Mouse (Mus musculus) neural tube, embryonic 12.5 days (tissue): ENCODE results near the gene Prpsap1. TPM values are rescaled to one million over a fixed set of nuclear protein-coding genes. Genes with fewer than 3 reads are reported as not detected.

Source experiments
- ATAC-seq: fragments of 200-750 bp; cut with Nextera tagmentation; 2 replicates; pipeline ENCODE4 v1.8.0; 2017; ENCODE audit warnings: low read depth, mild to moderate bottlenecking, moderate TSS enrichment, moderate library complexity; ENCODE audit not compliant: low FRiP score
- H3K27ac ChIP-seq: fragments of 300-500 bp; sonication (generic); 2 replicates; pipeline ENCODE4 v1.5.1; 2016
- H3K27me3 ChIP-seq: fragments of 300-500 bp; sonication (generic); replicated peaks from 2 replicates; pipeline ENCODE4 v1.6.1; 2016; ENCODE audit warnings: mild to moderate bottlenecking
- H3K36me3 ChIP-seq: fragments of 300-500 bp; sonication (generic); 2 replicates; pipeline ENCODE4 v1.6.1; 2016; ENCODE audit warnings: mild to moderate bottlenecking
- H3K4me1 ChIP-seq: fragments of 300-500 bp; sonication (generic); 2 replicates; pipeline ENCODE4 v1.6.1; 2016
- H3K4me2 ChIP-seq: fragments of 300-500 bp; sonication (generic); replicated peaks from 2 replicates; pipeline ENCODE4 v1.6.1; 2016; ENCODE audit warnings: mild to moderate bottlenecking
- H3K4me3 ChIP-seq: fragments of 300-500 bp; sonication (generic); 2 replicates; pipeline ENCODE4 v1.5.1; 2016
- H3K9ac ChIP-seq: fragments of 300-500 bp; sonication (generic); 2 replicates; pipeline ENCODE4 v1.6.1; 2016; ENCODE audit warnings: mild to moderate bottlenecking
- H3K9me3 ChIP-seq: fragments of 300-500 bp; sonication (generic); 2 replicates; pipeline ENCODE4 v1.6.1; 2016; ENCODE audit warnings: mild to moderate bottlenecking
- WGBS: fragments of 180-500 bp; shearing (Covaris S2); methylation state at CpG from one replicate; pipeline ENCODE4 v1.1.7; 2016; 5-methylcytosine and 5-hydroxymethylcytosine counted together
- polyA plus RNA-seq: library from polyadenylated mRNA; unstranded; fragments of >200 nt; fragmentation: Nextera tagmentation; extraction: Ambion mirVana; gene quantifications from 2 replicates; pipeline ENCODE4 v1.2.1, GENCODE M21; 2016

The Prpsap1 gene
- polyA plus RNA-seq, 1 experiment from 2014 or later: 200 TPM

DNA sequence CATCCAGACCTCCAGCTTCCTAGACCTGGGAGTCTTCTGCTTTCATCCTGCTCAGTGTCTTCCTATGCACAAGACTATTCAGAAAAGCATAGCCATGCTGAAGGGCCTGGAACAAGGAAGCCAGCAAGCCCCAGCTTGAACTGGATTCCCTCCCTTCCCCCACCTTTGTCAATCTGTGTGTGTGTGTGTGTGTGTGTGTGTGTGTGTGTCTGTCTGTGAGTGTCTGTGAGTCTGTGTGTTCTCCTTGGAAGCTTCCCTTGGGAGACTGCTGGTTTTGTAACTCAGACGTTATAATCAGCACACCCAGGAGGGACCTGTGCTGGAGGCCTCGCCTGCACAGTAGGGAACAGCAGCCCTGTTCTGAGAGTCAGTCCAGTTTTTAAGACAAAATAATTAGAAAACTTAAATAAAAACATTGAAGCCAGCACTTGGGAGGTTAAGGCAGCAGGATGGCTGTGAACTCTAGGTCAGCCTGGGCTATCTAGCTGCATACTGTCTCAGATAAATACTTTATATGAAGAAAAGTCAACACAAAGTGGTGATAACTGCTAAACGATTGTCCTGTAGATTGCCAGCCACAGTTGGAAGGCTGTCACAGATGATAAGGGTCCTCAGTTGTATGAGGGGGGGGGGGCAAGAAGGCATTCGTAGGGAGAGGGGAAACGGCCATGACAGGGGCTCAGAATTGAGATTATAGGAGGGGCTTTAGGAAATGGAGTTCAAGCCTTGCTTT, 57.8 kb downstream of the Prpsap1 start:
- Histone ChIP-seq H3K4me3 (peak overlapping the region; percentile 95), H3K9me3 (no peaks in the 10 kb centered on the region), H3K36me3 (peaks cover 27% of the 10 kb centered on the region), H3K9ac (peak overlapping the region; percentile 49), H3K4me2 (peak overlapping the region; percentile 84), H3K27ac (peak overlapping the region; percentile 37; the same call in 1 of the 2 replicates), H3K27me3 (no peaks in the 10 kb centered on the region), H3K4me1 (peaks cover 29% of the 10 kb centered on the region)
- ATAC-seq: no peak
- WGBS: 70% methylated on average over 5 of the region's 5 CpGs

DNA sequence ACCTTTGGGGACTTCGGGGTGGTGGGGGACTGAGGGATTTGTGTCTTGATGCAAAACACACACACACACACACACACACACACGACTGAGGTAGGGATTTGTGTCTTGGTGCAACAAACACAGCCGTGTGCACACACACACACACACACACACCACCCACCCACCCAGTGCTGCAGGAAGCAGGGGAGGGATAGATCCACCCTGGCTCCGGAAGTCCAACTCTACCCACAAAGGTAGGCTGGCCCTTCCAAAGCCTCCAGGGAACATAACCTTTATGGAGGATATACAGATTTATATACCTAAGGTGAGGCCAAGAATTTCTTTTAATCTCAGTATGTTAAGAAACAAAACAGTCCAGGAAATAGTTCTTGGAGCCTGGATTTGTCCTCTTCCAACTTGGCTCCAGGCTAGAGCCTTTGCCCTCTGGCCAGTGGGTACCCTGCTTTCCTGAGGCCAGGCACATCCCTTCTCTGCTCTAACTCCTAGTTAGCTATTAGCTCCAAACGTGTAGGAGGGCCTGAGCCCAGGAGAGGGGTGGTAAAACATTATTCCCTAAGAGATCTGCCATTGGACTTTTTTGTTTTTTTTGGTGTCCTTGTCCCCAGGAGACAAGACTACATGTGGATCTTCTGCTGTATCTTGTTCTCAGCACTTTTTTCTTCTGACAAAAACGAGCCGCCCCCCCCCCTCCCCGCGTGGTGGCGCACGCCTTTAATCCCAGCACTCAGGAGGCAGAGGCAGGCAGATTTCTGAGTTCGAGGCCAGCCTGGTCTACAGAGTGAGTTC, 58.8 kb downstream of the Prpsap1 start:
- Histone ChIP-seq H3K36me3 (peaks cover 27% of the 10 kb centered on the region), H3K9ac (peak overlapping the region; percentile 97), H3K27me3 (no peaks in the 10 kb centered on the region), H3K9me3 (no peaks in the 10 kb centered on the region), H3K4me2 (peak overlapping the region; percentile 84), H3K4me1 (peaks cover 29% of the 10 kb centered on the region), H3K27ac (peak overlapping the region; percentile 84; the same call in 1 of the 2 replicates), H3K4me3 (peak overlapping the region; percentile 95)
- WGBS: 56% methylated on average over 11 of the region's 12 CpGs
- ATAC-seq: 0 out of 2 replicates have a peak, but pooled peaks have one; percentile 2

DNA sequence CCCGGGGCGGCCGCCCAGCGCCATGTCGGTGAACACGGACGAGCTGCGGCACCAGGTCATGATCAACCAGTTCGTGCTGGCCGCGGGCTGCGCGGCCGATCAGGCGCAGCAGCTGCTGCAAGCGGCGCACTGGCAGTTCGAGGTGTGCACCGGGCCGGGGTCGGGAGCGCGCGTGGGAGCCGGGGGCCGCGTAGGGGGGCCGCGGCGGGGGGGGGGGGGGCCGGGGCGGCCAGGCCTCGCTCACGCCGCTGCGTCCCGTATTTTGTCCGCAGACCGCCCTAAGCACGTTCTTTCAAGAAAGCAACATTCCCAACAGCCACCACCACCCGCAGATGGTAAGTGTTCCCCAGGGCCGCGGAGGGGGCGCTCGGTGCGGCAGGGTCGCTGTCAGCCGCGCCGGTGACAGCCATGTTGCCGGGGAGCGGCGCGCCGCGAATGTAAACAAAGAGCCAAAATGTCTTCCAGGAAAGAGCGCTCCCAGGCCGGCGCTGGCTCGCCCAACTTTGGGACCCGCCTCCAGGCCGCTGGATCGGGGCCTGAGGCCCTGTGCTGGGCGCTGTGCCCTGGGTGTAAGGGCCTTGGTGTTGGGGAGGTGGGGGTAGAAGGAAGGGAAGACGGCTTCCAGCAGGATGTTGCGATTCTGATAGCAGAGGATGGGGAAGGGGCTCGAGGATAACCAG, 59.6 kb downstream of the Prpsap1 start:
- Histone ChIP-seq H3K4me1 (peaks cover 29% of the 10 kb centered on the region), H3K27me3 (no peaks in the 10 kb centered on the region), H3K4me2 (peak overlapping the region; percentile 84), H3K9me3 (no peaks in the 10 kb centered on the region), H3K27ac (peak overlapping the region; percentile 84), H3K9ac (peak overlapping the region; percentile 97), H3K4me3 (peak overlapping the region; percentile 95), H3K36me3 (peaks cover 27% of the 10 kb centered on the region)
- WGBS: under 1% methylated on average over 53 of the region's 67 CpGs
- peak; percentile 15; the same call in 1 of the 2 replicates for ATAC-seq

DNA sequence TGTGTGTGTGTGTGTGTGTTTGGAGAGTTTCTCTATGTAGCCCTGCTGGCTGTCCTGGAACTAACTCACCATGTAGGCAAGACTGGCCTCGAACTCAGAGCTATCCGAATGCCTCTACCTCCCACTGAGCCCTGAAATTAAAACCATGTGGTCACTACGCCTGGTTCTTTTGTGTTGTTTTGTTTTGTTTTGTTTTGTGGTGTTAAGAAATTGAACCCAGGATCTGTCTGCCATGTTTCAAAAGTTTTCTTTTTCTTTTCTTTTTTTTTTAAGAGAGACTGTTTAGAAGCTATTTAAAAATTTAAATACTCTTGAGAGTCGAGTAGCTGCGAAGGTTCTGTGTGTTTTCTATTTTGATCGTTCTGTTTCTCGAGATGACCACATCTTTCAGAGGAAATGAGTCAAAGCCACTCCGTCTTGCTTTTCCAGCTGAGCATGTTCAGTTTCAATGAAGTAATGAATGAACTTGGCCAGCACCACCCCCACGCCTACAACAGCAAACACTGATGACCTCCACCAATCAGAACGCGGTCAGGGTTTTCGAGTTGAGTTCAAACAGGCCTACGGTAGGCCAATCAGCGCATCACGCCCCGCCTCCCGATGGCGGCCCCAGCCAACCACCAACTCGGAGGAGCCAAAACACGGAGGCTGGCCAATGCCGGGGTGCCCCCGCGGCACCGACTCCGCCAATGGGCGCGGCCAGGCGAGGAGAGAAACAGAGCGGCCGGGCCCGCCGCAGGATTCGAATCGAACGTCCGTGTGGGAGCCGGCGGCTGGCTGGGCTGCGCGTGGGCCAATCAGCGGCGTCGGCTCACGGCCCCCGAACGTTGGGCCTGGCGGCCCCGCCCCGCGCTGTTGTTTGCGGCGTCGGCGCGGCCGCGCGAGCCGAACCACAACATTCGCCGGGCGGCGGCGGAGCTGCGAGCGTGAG, 60.4 kb downstream of the Prpsap1 start, which contains the start of gene Ubald2:
Ubald2 (plus strand) TSS at position 739 of the 931 bp plus-strand sequence.
- Histone ChIP-seq H3K4me3 (peak within 1 kb of the TSS; percentile 95), H3K9ac (peak within 1 kb of the TSS; percentile 97), H3K36me3 (peaks cover 21% of the 10 kb centered on the region), H3K27ac (peak within 1 kb of the TSS; percentile 84), H3K4me2 (peak within 1 kb of the TSS; percentile 84), H3K4me1 (peaks cover 29% of the 10 kb centered on the region), H3K9me3 (no peaks in the 10 kb centered on the region), H3K27me3 (no peaks in the 10 kb centered on the region)
- peak; percentile 96 for ATAC-seq
- WGBS: 2% methylated on average over 66 of the region's 66 CpGs

DNA sequence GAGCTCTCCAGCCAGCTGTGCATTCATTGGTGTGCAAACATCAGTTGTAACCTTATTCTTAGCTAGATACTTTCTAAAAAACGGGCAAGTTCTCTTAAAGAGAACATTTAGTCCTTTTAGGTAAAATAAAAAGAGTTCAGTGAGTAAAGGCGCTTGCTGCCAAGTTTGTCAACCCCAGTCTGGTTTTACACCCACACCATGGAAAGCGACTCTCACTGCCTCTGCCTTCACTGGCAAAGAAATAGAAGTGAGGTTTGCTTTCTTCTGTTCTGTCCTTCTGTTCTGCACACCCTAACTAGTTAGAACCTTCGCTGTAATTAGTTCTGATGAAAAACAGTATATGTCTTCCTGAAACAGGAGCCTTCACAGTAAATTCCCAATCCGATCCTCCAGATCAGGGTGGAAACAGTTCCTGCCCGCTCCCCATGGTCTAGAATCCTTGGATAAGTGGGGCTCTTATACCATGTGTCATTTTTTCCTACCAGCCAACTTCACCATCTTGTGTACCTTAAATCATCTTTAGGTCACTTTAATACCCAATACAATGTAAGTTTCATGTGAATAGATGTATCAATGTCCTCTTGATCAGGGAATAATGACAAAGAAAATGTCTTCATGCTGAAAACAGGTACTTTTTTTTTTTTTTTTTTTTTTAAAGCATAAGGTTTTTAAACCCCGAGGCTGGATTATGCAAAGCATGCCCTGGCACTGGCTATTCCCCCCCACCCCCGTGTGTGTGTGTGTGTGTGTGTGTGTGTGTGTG, 61.2 kb downstream of the Prpsap1 start:
- Histone ChIP-seq H3K9me3 (no peaks in the 10 kb centered on the region), H3K27ac (no peak overlapping the region), H3K4me3 (no peak overlapping the region), H3K9ac (no peak overlapping the region), H3K4me2 (no peak overlapping the region), H3K36me3 (peaks cover 21% of the 10 kb centered on the region), H3K27me3 (no peaks in the 10 kb centered on the region), H3K4me1 (peaks cover 29% of the 10 kb centered on the region)
- 72% methylated on average over 8 of the region's 8 CpGs for WGBS
- no peak for ATAC-seq

DNA sequence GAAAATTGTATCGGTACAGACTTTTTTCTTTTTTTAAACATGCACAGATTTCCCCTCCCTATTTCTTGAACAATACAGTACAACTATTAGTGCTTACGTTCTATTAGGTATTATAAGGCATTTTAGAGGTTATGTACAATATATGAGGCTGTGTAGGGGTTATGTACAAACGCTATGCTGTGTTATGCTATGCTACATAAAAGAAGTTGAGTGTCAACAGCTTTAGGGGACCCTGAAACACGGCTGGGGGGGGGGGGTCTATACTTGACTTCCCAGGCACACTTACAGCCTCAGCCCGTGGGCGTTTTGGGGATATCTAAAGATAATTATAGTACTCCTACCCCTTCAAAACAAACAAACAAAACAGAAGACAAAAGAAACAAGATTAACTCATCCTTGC, 61.9 kb downstream of the Prpsap1 start:
- H3K4me3 ChIP-seq: no peak overlapping the region
- peaks cover 14% of the 10 kb centered on the region for H3K36me3 ChIP-seq
- ATAC-seq: no peak
- no peak overlapping the region for H3K27ac ChIP-seq
- no peak overlapping the region for H3K9ac ChIP-seq
- peaks cover 22% of the 10 kb centered on the region for H3K4me1 ChIP-seq
- 67% methylated on average over 6 of the region's 6 CpGs for WGBS
- no peaks in the 10 kb centered on the region for H3K27me3 ChIP-seq
- no peak overlapping the region for H3K4me2 ChIP-seq
- no peaks in the 10 kb centered on the region for H3K9me3 ChIP-seq

DNA sequence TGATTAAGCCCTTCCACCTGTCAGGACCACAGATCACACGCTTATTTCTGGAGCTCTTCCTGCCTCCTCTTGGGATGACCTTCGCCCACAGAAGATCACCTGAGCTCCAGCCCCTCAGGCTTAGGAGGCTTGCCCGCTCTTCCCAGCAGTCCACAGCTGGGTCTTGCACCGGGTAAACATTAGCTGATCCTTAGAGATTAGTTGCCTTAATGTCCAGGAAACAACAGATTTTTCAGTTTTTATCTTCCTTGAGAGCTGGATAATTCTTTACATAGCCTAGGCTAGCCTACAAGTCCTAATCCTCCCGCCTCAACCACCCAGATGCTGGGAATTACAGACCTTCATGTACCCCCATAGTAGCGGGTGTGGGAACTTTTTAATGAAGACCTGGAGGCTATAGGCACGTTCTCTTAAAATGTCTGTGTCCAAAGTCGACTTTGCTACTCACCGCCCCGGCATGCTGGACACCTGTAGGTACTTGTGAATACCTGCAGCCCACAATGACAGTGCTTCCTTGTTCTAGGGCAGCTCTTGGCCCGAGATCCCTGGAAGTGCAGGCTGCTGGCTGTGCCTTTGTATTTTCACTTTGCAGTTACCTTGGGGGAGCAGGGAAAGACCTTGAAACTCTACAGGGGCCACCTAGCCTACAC, 62.4 kb downstream of the Prpsap1 start:
- Histone ChIP-seq H3K4me3 (no peak overlapping the region), H3K36me3 (peaks cover 9% of the 10 kb centered on the region; the same call in 1 of the 2 replicates), H3K27ac (no peak overlapping the region), H3K4me2 (no peak overlapping the region), H3K4me1 (peaks cover 17% of the 10 kb centered on the region), H3K27me3 (no peaks in the 10 kb centered on the region), H3K9me3 (no peaks in the 10 kb centered on the region), H3K9ac (0 out of 2 replicates have a peak overlapping the region, but pooled peaks have one; percentile 6)
- 61% methylated on average over 11 of the region's 11 CpGs for WGBS
- no peak for ATAC-seq

DNA sequence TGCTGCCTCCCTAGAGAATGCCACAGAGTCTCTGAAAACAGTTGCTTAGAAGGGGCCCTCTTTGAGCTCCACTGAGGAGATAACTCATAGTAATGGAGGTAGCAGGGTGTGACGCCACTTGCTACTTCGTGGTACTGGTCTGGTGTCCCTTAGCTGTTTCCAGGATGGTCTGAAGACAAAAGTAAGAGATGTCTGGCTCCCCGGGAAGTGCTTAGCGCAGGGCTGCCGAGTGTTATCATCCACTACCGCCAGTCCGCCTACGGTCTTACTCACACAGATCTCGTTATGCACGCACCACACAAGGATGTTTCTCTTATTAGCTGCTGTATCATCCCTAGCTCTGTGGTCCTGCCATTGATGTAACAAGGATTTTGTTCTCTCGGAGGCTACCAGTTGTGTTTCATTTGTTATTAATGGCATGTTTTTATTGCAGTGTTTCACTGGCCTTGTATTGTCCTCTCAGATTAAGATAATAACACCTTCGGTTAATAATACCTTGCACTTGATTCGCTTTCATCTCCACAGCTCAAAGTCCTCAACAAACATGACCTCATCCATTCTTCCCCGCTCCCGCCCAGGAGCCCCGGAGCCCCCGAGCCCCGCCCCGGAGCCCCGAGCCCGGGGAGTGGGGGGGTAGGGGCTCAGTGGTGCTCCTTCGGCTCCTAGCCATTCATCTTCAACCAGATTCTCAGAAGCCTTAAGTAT, 63.1 kb downstream of the Prpsap1 start:
- H3K27ac ChIP-seq: no peak overlapping the region
- no peak for ATAC-seq
- peaks cover 10% of the 10 kb centered on the region for H3K4me1 ChIP-seq
- WGBS: 51% methylated on average over 22 of the region's 22 CpGs
- H3K36me3 ChIP-seq: peaks cover 2% of the 10 kb centered on the region; the same call in 1 of the 2 replicates
- H3K4me2 ChIP-seq: no peak overlapping the region
- no peak overlapping the region for H3K4me3 ChIP-seq
- no peaks in the 10 kb centered on the region for H3K27me3 ChIP-seq
- H3K9me3 ChIP-seq: no peaks in the 10 kb centered on the region
- H3K9ac ChIP-seq: 0 out of 2 replicates have a peak overlapping the region, but pooled peaks have one; percentile 6

DNA sequence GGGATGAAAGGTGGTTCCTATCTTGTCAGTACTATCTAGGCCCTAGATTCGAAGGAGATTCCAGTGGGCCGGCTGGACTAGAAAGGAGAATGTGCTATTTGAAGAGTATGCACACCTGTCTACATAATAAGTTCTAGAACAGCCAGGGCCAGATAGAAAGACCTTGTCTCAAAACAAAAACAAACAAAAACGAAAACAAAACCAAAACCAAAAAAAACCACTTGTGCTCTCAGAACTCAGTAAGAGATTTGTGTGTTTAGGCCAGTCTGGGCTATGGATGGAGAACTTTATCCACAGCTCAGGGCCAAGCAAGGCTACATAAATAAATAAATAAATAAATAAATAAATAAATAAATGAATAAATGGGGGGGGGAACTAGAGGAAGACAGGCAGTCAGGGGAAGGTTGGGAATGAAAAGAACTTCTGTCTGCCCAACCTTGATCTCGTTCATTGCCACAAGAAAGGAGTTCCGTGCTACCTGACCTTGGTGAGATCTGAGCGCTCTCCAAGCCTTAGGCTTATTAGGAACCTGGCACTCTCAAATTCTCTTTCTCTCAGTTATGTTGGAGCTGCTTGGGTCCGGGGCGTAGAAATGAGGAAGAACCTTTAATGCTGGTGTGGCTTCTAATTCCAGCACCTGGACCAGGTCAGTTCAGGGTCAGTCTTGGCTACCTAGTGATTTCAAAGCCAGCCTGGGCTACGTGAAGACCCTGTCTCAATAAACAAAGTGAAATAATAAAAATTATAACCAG, 64.0 kb downstream of the Prpsap1 start:
- no peaks in the 10 kb centered on the region for H3K9me3 ChIP-seq
- WGBS: 86% methylated on average over 9 of the region's 9 CpGs
- no peaks in the 10 kb centered on the region for H3K27me3 ChIP-seq
- no peak overlapping the region for H3K4me3 ChIP-seq
- ATAC-seq: no peak
- H3K27ac ChIP-seq: no peak overlapping the region
- H3K4me2 ChIP-seq: no peak overlapping the region
- H3K4me1 ChIP-seq: peaks cover 2% of the 10 kb centered on the region; the same call in 1 of the 2 replicates
- no peak overlapping the region for H3K9ac ChIP-seq
- H3K36me3 ChIP-seq: no peaks in the 10 kb centered on the region
